Mouse (Mus musculus) kidney, adult 2 months (tissue): ENCODE results near the gene Pianp.

ENCODE experiments used
- CTCF ChIP-seq: fragments of 200-500 bp; conservative IDR thresholded peaks from 2 replicates; pipeline ENCODE4 v1.5.1; 2011; ENCODE audit warnings: low read depth, mild to moderate bottlenecking, control low read depth, low read length, moderate library complexity, mixed read lengths; ENCODE audit not compliant: insufficient read depth, insufficient read length
- POLR2A ChIP-seq: fragments of 200-500 bp; IDR thresholded peaks from one replicate; pipeline ENCODE4 v1.6.1; 2011; ENCODE audit warnings: low read depth, low read length, control low read depth

GRCm38 (mm10) chr6:125031604-125032003, 35.1 kb downstream of the Pianp start:
- TF ChIP-seq CTCF (no peak), POLR2A (no peak)
